Mouse (Mus musculus) neutrophil, adult 5-6 weeks (primary cell): Measurements from ENCODE around the gene Atp8b4. TPM values are rescaled to one million over a fixed set of nuclear protein-coding genes. Genes with fewer than 3 reads are reported as not detected.
"Not testable (repeated sequence)": the region's sequence is repeated elsewhere in the genome, so short reads cannot be mapped to it uniquely, and the experiment has no call there.

ENCODE experiments used
- ATAC-seq: fragments of 151-379, 151-347 bp; 2 replicates; pipeline ENCODE4 v1.8.0; 2017; ENCODE audit warnings: mild to moderate bottlenecking, moderate TSS enrichment; ENCODE audit not compliant: insufficient number of reproducible peaks, poor library complexity, low FRiP score, severe bottlenecking; ENCODE audit errors: extremely low read depth
- total RNA-seq: library from RNA; stranded (forward); fragments of 200-1000 nt; gene quantifications from 2 replicates; pipeline ENCODE4 v1.2.3, GENCODE M21; 2017

The Atp8b4 gene
- total RNA-seq: 64.2 and 76.6 TPM in 2 replicates

- peak; percentile 37 for ATAC-seq
Measured at GRCm38 (mm10) chr2:126500521-126500920, at the start of gene Atp8b4. TSS of gene Atp8b4 (minus strand) at chr2:126500674.

GRCm38 (mm10) chr2:126549681-126550080, 49.2 kb upstream of the Atp8b4 start:
- no peak for ATAC-seq

GRCm38 (mm10) chr2:126546392-126546791, 45.9 kb upstream of the Atp8b4 start:
- no peak for ATAC-seq

- ATAC-seq: no peak
Measured at GRCm38 (mm10) chr2:126545297-126545696, 44.8 kb upstream of the Atp8b4 start.

- ATAC-seq: no peak
Measured at GRCm38 (mm10) chr2:126542211-126542610, 41.7 kb upstream of the Atp8b4 start.

GRCm38 (mm10) chr2:126540390-126540925, 40.0 kb upstream of the Atp8b4 start:
- ATAC-seq: no peak

- ATAC-seq: no peak
Measured at GRCm38 (mm10) chr2:126537654-126538053, 37.2 kb upstream of the Atp8b4 start.

GRCm38 (mm10) chr2:126530581-126530980, 30.1 kb upstream of the Atp8b4 start:
- no peak for ATAC-seq

GRCm38 (mm10) chr2:126527461-126527860, 27.0 kb upstream of the Atp8b4 start:
- peak; percentile 87 for ATAC-seq

GRCm38 (mm10) chr2:126524271-126524670, 23.8 kb upstream of the Atp8b4 start:
- ATAC-seq: no peak

GRCm38 (mm10) chr2:126523101-126523745, 22.7 kb upstream of the Atp8b4 start:
- not testable (repeated sequence) for ATAC-seq

GRCm38 (mm10) chr2:126522056-126522455, 21.6 kb upstream of the Atp8b4 start:
- no peak for ATAC-seq

GRCm38 (mm10) chr2:126521471-126521870, 21.0 kb upstream of the Atp8b4 start:
- ATAC-seq: no peak

GRCm38 (mm10) chr2:126520828-126521227, 20.4 kb upstream of the Atp8b4 start:
- peak; percentile 81; the same call in 1 of the 2 replicates for ATAC-seq

- no peak for ATAC-seq
Measured at GRCm38 (mm10) chr2:126519872-126520581, 19.6 kb upstream of the Atp8b4 start.

- ATAC-seq: peak; percentile 66
Measured at GRCm38 (mm10) chr2:126515069-126515826, 14.8 kb upstream of the Atp8b4 start.

GRCm38 (mm10) chr2:126508228-126508627, 7.8 kb upstream of the Atp8b4 start:
- ATAC-seq: no peak

- no peak for ATAC-seq
Measured at GRCm38 (mm10) chr2:126507477-126507876, 7.0 kb upstream of the Atp8b4 start.

- no peak for ATAC-seq
Measured at GRCm38 (mm10) chr2:126505156-126505555, 4.7 kb upstream of the Atp8b4 start.
